Mouse (Mus musculus) cerebellum, postnatal 36 days (tissue): ENCODE data around the gene Gm26897.
A peak's percentile ranks its signal among the peaks of the same experiment; 100 is the strongest.

Source experiments
- DNase-seq, 2 experiments: peaks; one replicate each; pipeline ENCODE4 v3.0.0; 2021 to 2022; ENCODE audit warnings: mixed read lengths in 2 of 2

The Gm26897 gene

GRCm38 (mm10) chr5:111733851-111734250 lies at the start of gene Gm26897:
TSS of gene Gm26897 (plus strand) at chr5:111733924.
- no peak for DNase-seq

DNA sequence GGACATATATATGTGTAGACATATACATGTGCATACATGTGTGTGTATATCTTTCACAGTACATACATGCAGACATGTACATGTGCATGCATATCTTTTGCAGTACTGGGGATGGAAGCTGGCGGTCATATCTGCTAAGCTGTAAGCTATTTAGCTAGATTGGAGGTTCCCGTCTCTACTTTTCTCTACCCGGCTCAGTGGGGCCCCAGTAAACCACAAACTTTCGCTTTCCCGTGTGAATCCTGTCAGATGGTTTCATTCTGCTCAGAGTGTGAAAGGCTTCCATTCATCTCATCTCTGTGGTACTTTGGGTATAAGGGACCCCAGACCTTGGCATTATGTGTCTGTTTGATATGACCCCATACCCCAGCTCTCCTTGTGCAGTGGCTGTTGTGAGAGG lies 46.4 kb upstream of the Gm26897 start:
- DNase-seq, result no peak

- DNase-seq, result no peak
These were observed 45.1 kb upstream of the Gm26897 start for GRCm38 (mm10) chr5:111688584-111688983.

DNA sequence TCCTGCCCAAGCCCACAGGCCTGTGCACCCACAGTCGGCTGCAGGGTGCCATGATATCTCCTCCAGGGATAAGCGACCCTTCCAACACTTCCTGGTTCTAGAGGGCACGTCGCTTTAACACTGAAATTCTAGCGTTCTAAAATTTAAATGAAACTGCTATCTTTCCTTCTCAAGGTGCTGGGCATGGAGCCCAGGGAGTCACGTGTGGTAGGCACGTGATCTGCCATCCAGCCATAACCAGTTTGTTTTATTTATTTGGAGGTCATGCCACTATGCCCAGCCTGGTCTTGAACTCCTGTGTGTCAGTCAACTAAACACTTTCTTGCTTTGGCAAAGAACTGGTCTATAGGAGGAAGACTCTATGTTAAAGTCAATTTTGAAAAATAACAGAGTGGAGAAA lies 35.7 kb upstream of the Gm26897 start:
- no peak for DNase-seq

GRCm38 (mm10) chr5:111699711-111700303 lies 33.9 kb upstream of the Gm26897 start:
- no peak for DNase-seq

DNA sequence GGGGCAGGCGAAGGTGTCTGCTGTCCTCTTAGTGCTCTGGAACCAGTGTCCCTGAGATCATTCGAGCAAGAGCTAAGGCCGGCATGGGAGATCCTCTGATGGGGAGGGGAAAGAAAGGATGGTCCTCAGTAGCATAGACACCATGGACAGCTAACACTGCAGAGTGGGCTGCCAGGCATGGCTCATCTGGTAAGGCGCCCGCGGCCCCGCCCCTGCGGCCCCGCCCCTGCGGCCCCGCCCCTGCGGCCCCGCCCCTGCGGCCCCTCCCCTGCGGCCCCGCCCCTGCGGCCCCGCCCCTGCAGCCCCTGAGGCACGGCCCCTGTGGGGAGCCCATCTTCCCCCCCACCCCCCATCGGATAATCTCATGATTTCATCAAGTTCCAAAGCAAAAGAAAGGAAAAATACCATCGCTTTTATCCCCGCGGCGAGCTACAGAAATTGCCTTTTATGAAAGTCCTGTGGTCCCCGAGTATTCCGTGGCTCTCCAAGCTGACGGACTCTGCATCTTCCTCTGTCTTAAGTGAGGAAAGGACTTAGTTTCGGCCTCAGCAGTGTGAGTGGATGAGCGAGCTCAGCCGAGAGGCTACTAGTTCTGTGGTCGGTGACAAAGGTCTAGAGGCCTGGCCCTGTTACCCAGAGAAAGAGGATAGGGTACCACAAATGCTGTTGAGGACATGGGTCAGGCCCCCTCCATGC lies 31.9 kb upstream of the Gm26897 start:
- no peak for DNase-seq

DNA sequence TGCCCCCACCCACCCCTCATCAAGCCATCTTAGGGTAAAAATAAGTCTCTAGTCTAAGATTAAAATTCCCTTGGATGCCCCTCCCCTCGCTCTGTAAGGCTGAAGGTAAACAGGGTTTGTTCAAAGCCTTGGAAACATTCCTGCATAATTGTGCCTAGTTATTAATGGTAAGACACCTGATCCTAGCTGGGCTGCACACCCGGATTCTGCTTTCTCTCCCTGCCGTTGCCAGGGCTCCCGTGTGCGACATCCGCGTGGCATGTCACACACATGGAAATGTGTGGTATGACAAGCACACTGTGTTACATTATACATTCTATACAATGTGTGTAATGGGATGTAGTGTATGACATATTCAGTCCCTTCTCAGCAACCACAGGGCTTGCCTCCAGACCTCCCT lies 30.1 kb upstream of the Gm26897 start:
- DNase-seq, result no peak

GRCm38 (mm10) chr5:111704326-111704725 lies 29.4 kb upstream of the Gm26897 start:
- no peak for DNase-seq

DNA sequence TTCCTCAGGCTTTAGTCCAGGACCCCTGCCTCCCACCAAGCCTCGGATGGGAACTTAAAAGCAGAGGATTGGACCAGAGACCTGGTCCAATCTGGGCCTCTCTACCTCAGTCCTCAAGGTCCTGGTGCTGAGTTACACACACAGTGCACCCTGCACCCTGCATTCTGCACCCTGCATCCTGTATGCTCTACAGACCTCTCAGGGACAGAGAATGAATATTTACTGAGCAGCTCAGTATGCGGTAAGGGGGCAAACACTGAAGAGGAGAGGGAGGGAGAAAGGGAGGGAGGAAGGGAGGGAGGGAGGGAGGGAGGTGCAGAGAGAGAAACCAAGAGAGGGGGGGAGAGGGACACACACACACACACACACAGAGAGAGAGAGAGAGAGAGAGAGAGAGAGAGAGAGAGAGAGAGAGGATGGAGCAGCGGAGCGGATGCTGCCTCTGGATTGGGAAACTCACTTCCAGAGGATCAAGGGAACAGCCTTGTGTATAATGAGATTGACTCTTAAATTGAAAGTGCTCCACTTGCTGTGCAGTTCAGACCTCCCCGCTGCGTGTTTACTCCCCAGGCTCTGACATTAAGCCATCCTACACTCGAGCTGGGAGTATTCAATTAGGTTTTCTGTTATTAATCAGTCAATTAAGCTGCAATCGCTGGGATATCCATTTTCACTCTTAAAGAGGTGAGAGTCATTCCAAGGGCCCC lies 24.4 kb upstream of the Gm26897 start:
- DNase-seq, result no peak

- DNase-seq, result no peak
These were observed 14.7 kb upstream of the Gm26897 start for GRCm38 (mm10) chr5:111719018-111719417.

GRCm38 (mm10) chr5:111720726-111721125 lies 13.0 kb upstream of the Gm26897 start:
- no peak for DNase-seq

DNA sequence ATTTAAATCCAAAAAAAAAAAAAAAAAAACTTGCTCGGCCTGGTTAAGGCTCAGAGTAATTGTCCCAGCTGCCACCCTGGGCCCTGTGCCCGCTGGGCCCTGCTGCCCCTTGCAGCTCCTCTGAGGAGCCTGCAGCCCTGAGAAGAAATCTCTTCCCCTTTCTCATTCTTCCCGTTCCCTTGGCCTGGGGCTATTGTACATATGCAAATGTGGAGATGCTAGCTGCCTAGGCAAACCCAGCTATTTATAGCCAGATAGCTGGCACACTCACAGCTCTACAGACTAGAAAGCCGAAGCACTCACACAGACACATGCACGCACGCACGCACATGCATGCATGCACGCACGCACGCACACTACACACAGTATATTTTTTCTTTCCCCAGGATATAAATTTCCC lies 9.0 kb upstream of the Gm26897 start:
- DNase-seq, result peak; percentile 30 to 48

DNA sequence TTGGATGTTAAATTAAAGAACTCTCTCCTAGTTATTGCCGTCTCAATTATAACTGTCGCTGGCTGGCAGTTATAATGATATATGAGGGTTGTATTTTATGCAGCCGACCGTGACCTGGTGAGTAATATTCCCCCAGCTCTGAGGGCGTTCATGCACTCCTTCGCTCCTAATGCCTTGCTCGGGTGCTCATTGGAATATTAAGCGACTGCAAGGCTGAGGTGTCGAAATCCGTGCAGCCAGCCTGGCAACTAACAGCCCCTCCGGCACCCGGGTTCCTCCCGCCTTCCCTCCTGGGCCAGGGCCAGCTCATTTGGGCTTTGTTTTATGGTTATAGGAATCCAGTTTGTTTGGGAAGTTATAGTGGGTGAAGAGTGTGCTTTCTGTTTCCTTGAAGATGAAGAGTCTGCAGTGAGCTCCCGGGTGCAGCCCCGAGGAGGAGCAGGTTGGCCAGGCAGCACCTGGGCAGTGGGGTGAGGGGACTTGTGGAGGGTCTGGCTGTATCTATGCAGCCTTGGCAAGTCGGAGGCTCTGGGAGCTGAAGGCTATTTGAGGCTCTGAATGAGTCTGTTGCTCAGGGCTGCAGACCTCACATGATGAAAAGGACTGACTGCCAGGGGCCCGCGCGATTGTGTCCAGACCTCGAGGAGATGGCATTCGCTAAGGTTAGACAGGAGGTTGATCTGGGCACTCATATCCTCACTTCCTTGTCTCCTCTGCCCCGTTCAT lies 8.4 kb upstream of the Gm26897 start:
- peak; percentile 5 to 6 for DNase-seq

DNA sequence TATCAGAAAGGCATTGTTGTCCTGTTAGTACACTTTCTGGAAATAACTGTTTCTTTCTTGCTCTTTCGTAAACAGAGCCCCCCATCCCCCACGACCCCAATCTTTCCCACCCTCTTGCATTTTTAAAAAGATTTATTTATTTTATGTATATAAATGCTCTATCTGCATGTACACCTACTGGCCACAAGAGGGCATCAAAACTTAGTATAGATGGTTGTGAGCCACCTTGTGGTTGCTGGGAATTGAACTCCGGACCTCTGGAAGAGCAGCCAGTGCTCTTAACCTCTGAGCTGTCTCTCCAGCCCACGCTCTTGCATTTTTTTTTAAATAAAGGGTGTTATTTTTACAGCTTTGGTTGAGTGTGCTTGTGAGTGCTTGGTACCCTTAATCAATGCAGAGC lies 5.3 kb upstream of the Gm26897 start:
- no peak for DNase-seq

GRCm38 (mm10) chr5:111730560-111731167 lies 3.1 kb upstream of the Gm26897 start:
- no peak for DNase-seq

- DNase-seq, result no peak
These were observed 1.5 kb upstream of the Gm26897 start for GRCm38 (mm10) chr5:111732194-111732593.

- no peak for DNase-seq
These were observed 5.8 kb downstream of the Gm26897 start for GRCm38 (mm10) chr5:111739480-111739879.

DNA sequence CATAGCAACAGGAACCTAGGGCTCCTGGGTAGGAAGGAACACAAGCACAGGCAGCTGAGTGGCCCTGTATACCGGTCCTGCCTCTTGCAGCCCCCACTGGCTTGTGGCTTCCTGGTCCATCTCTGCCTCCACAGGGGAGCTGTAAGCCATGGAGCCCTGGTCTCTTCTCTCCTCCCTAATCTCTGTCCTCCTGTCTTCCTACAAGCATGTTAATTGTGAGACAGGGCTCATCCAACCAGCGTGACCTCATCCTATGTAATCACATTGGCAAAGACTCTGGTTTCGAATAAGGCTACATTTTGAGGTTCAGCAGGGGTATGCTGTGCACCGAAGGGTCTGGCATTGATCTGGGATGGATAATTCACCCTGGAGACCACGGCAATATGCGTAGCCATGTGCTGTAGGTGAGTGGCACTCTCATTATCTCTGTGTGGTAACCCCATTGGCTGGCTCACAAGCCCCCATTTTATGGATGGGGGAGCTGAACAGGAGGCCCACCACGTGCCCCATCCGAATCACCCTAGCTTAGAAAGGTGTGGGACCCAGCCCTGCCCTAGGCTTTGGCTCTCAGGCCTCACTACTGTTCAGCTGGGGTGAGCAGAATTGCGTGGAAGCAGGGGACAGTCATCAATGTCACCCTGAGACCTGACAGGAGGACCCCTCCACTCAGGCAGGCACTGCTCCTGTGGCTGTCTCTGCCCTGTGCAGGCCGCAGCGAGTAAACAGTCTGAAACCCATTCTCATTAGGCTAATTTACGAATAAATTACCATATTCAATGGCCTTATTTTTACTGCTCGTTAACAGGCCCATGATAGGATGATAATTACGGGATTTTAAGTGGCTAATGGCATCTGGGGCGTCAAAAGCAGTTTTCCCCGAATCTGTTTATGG lies 6.9 kb downstream of the Gm26897 start:
- no peak for DNase-seq

DNA sequence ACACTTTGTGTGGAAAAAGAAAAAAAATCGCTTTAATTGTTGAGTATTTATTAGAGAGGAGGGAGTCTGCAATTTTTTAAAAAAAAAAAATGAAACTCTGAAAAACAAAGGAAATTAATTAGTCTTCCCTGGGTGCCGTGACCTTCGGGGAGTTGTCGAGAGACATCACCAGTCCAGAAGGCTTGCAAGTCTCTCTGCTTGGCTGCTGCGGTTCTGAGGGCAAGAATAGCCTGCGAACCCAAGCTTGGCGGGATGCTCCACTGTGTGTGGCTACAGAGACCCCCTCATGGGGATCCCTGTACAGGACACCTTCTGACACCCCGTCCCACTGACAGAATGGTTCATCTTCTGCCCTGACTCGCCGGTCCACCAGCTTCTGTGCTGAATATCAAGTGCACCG lies 7.6 kb downstream of the Gm26897 start:
- DNase-seq, result no peak

- DNase-seq, result no peak
These were observed 8.7 kb downstream of the Gm26897 start for GRCm38 (mm10) chr5:111742290-111742898.

- DNase-seq, result no peak
These were observed 15.9 kb downstream of the Gm26897 start for GRCm38 (mm10) chr5:111749599-111749998.

GRCm38 (mm10) chr5:111750092-111750491 lies 16.4 kb downstream of the Gm26897 start:
- no peak for DNase-seq
